10 mouse cellular contexts compared by ENCODE assay signal in the genomic region with DNA sequence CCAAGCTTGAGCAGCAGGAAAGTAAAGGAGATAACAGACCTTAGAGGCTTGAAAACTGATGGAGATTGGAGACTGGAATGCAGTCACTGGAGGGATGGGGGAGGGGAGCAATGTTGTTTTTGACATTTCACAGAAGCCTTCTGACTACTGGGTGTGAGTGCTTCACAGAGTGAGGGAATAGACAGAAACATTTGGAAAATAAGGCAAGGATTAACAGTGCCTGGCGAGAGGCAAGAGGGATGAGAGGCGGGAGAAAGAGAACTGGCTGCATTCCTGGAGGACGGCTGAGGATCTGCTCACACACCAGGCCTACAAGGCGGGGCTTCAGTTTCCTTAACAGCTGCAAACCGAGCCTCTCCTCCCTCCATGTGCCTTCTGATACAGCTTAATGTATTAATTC. TPM values are rescaled to one million over a fixed set of nuclear protein-coding genes. Genes with fewer than 3 reads are reported as not detected.
DNase-seq lines count a peak whose midpoint lies in the region; ATAC-seq and TF ChIP-seq lines count a peak whose summit lies in the region.
"Had no signal": no experiment of that assay in that cellular context is flagged by ENCODE, and none has a peak within 500 bp of the region (broad histone marks: within the 10 kb centered on the region; RNA-seq: fewer than 3 reads in every experiment).

No protein-coding gene starts in this region.

- no peak overlapping the region for H3K4me3 ChIP-seq in forebrain, embryonic 13.5 days
- no peak overlapping the region for H3K4me3 ChIP-seq in forebrain, embryonic 11.5 days (ENCODE audit: low read depth, low read length)
- no peak overlapping the region for H3K4me3 ChIP-seq in lung, postnatal 0 days (ENCODE audit: low read depth, low read length)
- H3K4me3 ChIP-seq in lung, adult 2 months (replicated peaks; ENCODE audit: extremely low read depth, low read depth, low read length): no peak overlapping the region
- H3K4me3 ChIP-seq: left cerebral cortex, adult 2 months had no signal

- H3K27me3 ChIP-seq in forebrain, embryonic 13.5 days: no peaks in the 10 kb centered on the region
- H3K27me3 ChIP-seq in forebrain, embryonic 11.5 days (ENCODE audit: control insufficient read depth, insufficient read depth, low read length): no peaks in the 10 kb centered on the region
- H3K27me3 ChIP-seq in lung, postnatal 0 days (replicated peaks; ENCODE audit: insufficient read depth, low read length): no peaks in the 10 kb centered on the region

- TF ChIP-seq CTCF in lung, postnatal 0 days (IDR thresholded peaks at IDR 0.05): no peak
- TF ChIP-seq CTCF in lung, adult 2 months (IDR thresholded peaks at IDR 0.05; ENCODE audit: insufficient read depth, low read length): no peak

- H3K4me2 ChIP-seq in forebrain, embryonic 13.5 days: no peak overlapping the region
- no peak overlapping the region for H3K4me2 ChIP-seq in forebrain, embryonic 11.5 days (ENCODE audit: low read depth, low read length, severe bottlenecking)
- H3K4me2 ChIP-seq in lung, postnatal 0 days (replicated peaks; ENCODE audit: low read depth, low read length): no peak overlapping the region

- H3K9me3 ChIP-seq in forebrain, embryonic 13.5 days (replicated peaks): no peaks in the 10 kb centered on the region
- H3K9me3 ChIP-seq in forebrain, embryonic 11.5 days (ENCODE audit: control insufficient read depth, low read length): no peaks in the 10 kb centered on the region
- no peaks in the 10 kb centered on the region for H3K9me3 ChIP-seq in lung, postnatal 0 days (ENCODE audit: low read length)

- no peak for TF ChIP-seq EP300 in lung, postnatal 0 days (IDR thresholded peaks at IDR 0.05)

- ATAC-seq in forebrain, embryonic 13.5 days: peak; percentile 55; the same call in 1 of the 2 replicates
- ATAC-seq in forebrain, embryonic 11.5 days (replicated peaks; ENCODE audit: low FRiP score): no peak
- ATAC-seq in lung, postnatal 0 days: no peak; the same call in 1 of the 2 replicates

- H3K27ac ChIP-seq in forebrain, embryonic 13.5 days: no peak overlapping the region
- H3K27ac ChIP-seq in forebrain, embryonic 11.5 days (ENCODE audit: low read depth, low read length): no peak overlapping the region
- no peak overlapping the region for H3K27ac ChIP-seq in lung, postnatal 0 days (ENCODE audit: low read length)

- no peaks in the 10 kb centered on the region for H3K36me3 ChIP-seq in forebrain, embryonic 13.5 days (ENCODE audit: poor library complexity, severe bottlenecking)
- no peaks in the 10 kb centered on the region for H3K36me3 ChIP-seq in forebrain, embryonic 11.5 days (ENCODE audit: control insufficient read depth, insufficient read depth, low read length)
- no peaks in the 10 kb centered on the region for H3K36me3 ChIP-seq in lung, postnatal 0 days (ENCODE audit: insufficient read depth, low read length)

- 19% methylated on average over 5 of the region's 5 CpGs for WGBS in forebrain, embryonic 13.5 days
- WGBS in forebrain, embryonic 11.5 days: 21% methylated on average over 5 of the region's 5 CpGs
- 7% methylated on average over 5 of the region's 5 CpGs for WGBS in lung, postnatal 0 days
- 20% methylated on average over 5 of the region's 5 CpGs for WGBS in lung, adult 2 months

- H3K9ac ChIP-seq in forebrain, embryonic 13.5 days: no peak overlapping the region
- H3K9ac ChIP-seq in forebrain, embryonic 11.5 days (ENCODE audit: low read length): no peak overlapping the region
- no peak overlapping the region for H3K9ac ChIP-seq in lung, postnatal 0 days (replicated peaks; ENCODE audit: low read depth)

- intact Hi-C loops in left cerebral cortex, postnatal 10 days (cut with DNase I): no loop called here

- TF ChIP-seq POLR2A in lung, adult 2 months (IDR thresholded peaks at IDR 0.05; ENCODE audit: borderline replicate concordance, extremely low read depth, low read depth, low read length): no peak

- DNase-seq in forebrain, embryonic 11.5 days (ENCODE audit: low spot score): no peak
- peak; percentile 13 for DNase-seq in lung, postnatal 0 days (ENCODE audit: low spot score)
- DNase-seq in lung, adult 2 months: no peak
- peak; percentile 32 to 54 for DNase-seq in left cerebral cortex, postnatal 10 days (ENCODE audit: extremely low spot score in 1 of 2, low spot score in 2 of 2)
- peak; percentile 24 to 26 for DNase-seq in urinary bladder, postnatal 36 days (ENCODE audit: low spot score in 2 of 2)
- DNase-seq in spleen, adult 12 weeks (ENCODE audit: low spot score): no peak
- no peak for DNase-seq in natural killer cell, adult 2 months (ENCODE audit: low spot score in 2 of 2)

- H3K4me1 ChIP-seq in forebrain, embryonic 13.5 days: no peaks in the 10 kb centered on the region
- no peaks in the 10 kb centered on the region for H3K4me1 ChIP-seq in forebrain, embryonic 11.5 days (replicated peaks; ENCODE audit: control insufficient read depth, insufficient read depth, low read length)
- H3K4me1 ChIP-seq in lung, postnatal 0 days (ENCODE audit: insufficient read depth, low read depth, low read length): no peaks in the 10 kb centered on the region
- no peaks in the 10 kb centered on the region for H3K4me1 ChIP-seq in lung, adult 2 months (ENCODE audit: control insufficient read depth, insufficient read depth, low read length)

RNA-seq across cellular contexts. Expression of gene Hrasls, which starts 11.0 kb away (rescaled TPM):
- polyA plus RNA-seq in forebrain, embryonic 13.5 days (2015; fragmentation: Nextera tagmentation; extraction: Ambion mirVana): 1.8 and 2.1 TPM in 2 replicates
- polyA plus RNA-seq in forebrain, embryonic 11.5 days (2014; fragmentation: Nextera tagmentation; extraction: Ambion mirVana): 1.8 TPM in 2 replicates
- polyA plus RNA-seq in lung, postnatal 0 days (2015; fragmentation: Nextera tagmentation; extraction: Ambion mirVana): 0.14 and 0.21 TPM in 2 replicates
- 2.0 TPM in 1 of 2 replicates, not detected in the other for polyA plus RNA-seq in lung, adult 2 months (2012; rRNA removed)
- total RNA-seq in left cerebral cortex, postnatal 10 days (2021): 10 to 100 TPM; 11.7 to 14.3 TPM
- polyA plus RNA-seq: small intestine, adult 2 months had no signal

Comparison
In these comparisons a context has a peak if more than half of its experiments do, and no peak if none do; other contexts are left out.
1. DNase-seq: peak in lung, postnatal 0 days (single experiment), left cerebral cortex, postnatal 10 days (2 of 2) and urinary bladder, postnatal 36 days (2 of 2); none in forebrain, embryonic 11.5 days (single experiment), lung, adult 2 months (single experiment), spleen, adult 12 weeks (single experiment) and natural killer cell, adult 2 months (0 of 2).